Mouse (Mus musculus) R1 (cell line): Measurements from ENCODE around the gene Selenos.

Source experiments
- DNase-seq: peaks from one replicate; pipeline ENCODE4 v3.0.0-alpha.2; 2018; ENCODE audit warnings: low read depth, low spot score

Selenos gene

GRCm38 (mm10) chr7:66084546-66084945, 5.1 kb downstream of the Selenos start:
- no peak for DNase-seq

- no peak for DNase-seq
Observed at GRCm38 (mm10) chr7:66087652-66088051, 8.2 kb downstream of the Selenos start.

GRCm38 (mm10) chr7:66088077-66088476, 8.6 kb downstream of the Selenos start:
- no peak for DNase-seq

GRCm38 (mm10) chr7:66090676-66091190, 11.3 kb downstream of the Selenos start:
- DNase-seq = peak; percentile 51

- no peak for DNase-seq
Observed at GRCm38 (mm10) chr7:66091553-66091952, 12.1 kb downstream of the Selenos start.

GRCm38 (mm10) chr7:66092656-66093055, 13.2 kb downstream of the Selenos start:
- DNase-seq = no peak

- no peak for DNase-seq
Observed at GRCm38 (mm10) chr7:66094141-66094540, 14.7 kb downstream of the Selenos start.

GRCm38 (mm10) chr7:66098803-66099202, 19.4 kb downstream of the Selenos start:
- no peak for DNase-seq

- peak; percentile 42 for DNase-seq
Observed at GRCm38 (mm10) chr7:66101866-66102265, 22.4 kb downstream of the Selenos start.

GRCm38 (mm10) chr7:66104531-66104930, 25.1 kb downstream of the Selenos start:
- no peak for DNase-seq

- no peak for DNase-seq
Observed at GRCm38 (mm10) chr7:66105771-66106170, 26.3 kb downstream of the Selenos start.

- DNase-seq = no peak
Observed at GRCm38 (mm10) chr7:66106581-66107056, 27.2 kb downstream of the Selenos start.

- DNase-seq = no peak
Observed at GRCm38 (mm10) chr7:66107206-66107605, 27.8 kb downstream of the Selenos start.

- peak; percentile 49 for DNase-seq
Observed at GRCm38 (mm10) chr7:66107930-66108329, 28.5 kb downstream of the Selenos start.

GRCm38 (mm10) chr7:66108961-66109854, 29.8 kb downstream of the Selenos start, which contains the start of gene Chsy1:
Gene Chsy1 (plus strand): TSS chr7:66109515.
- peak; percentile 91 for DNase-seq

- peak; percentile 61 for DNase-seq
Observed at GRCm38 (mm10) chr7:66109855-66110635, 30.6 kb downstream of the Selenos start.

GRCm38 (mm10) chr7:66110636-66111112, 31.2 kb downstream of the Selenos start:
- peak; percentile 38 for DNase-seq

- DNase-seq = no peak
Observed at GRCm38 (mm10) chr7:66111211-66111610, 31.8 kb downstream of the Selenos start.

GRCm38 (mm10) chr7:66113561-66113960, 34.1 kb downstream of the Selenos start:
- no peak for DNase-seq

GRCm38 (mm10) chr7:66115821-66116343, 36.4 kb downstream of the Selenos start:
- no peak for DNase-seq

- no peak for DNase-seq
Observed at GRCm38 (mm10) chr7:66116906-66117482, 37.5 kb downstream of the Selenos start.
